Mouse (Mus musculus) stomach, postnatal 0 days (tissue): ENCODE measurements around the gene Sbk1.

Experiments used
- CTCF ChIP-seq: IDR thresholded peaks from 2 replicates; pipeline ENCODE4 v1.5.1; 2016; ENCODE audit warnings: antibody characterized with exemption, low read depth, mild to moderate bottlenecking, moderate library complexity
- EP300 ChIP-seq: optimal IDR thresholded peaks from 2 replicates; pipeline ENCODE3; 2016; ENCODE audit warnings: antibody characterized with exemption

- TF ChIP-seq CTCF (no peak), EP300 (no peak)
Observed at GRCm38 (mm10) chr7:126236083-126236793, 36.2 kb upstream of the Sbk1 start.
